22 mouse cellular contexts compared by ENCODE assay signal in genomic region chr15:27452496-27452895, GRCm38 (mm10). TPM values are rescaled to one million over a fixed set of nuclear protein-coding genes. Genes with fewer than 3 reads are reported as not detected.
A peak's percentile ranks its signal among the peaks of the same experiment; 100 is the strongest.
DNase-seq lines count a peak whose midpoint lies in the region; ATAC-seq and TF ChIP-seq lines count a peak whose summit lies in the region.
"Had no signal": no experiment of that assay in that cellular context is flagged by ENCODE, and none has a peak within 500 bp of the region (broad histone marks: within the 10 kb centered on the region; RNA-seq: fewer than 3 reads in every experiment).

No protein-coding gene starts in this region.

- H3K27ac ChIP-seq in embryonic fibroblast, embryonic 13.5 days (ENCODE audit: insufficient read depth, low read length), result peak overlapping the region; percentile 44
- H3K27ac ChIP-seq: forebrain, embryonic 10.5 days; forebrain, embryonic 15.5 days; hindbrain, embryonic 10.5 days; hindbrain, embryonic 14.5 days had no signal

- H3K4me1 ChIP-seq in embryonic fibroblast, embryonic 13.5 days (ENCODE audit: control insufficient read depth, insufficient read depth, low read length), result peaks cover 4% of the 10 kb centered on the region
- H3K4me1 ChIP-seq: forebrain, embryonic 10.5 days; forebrain, embryonic 15.5 days; hindbrain, embryonic 10.5 days had no signal

- peak; percentile 75 to 77 for ATAC-seq in hematopoietic stem cell, adult 5-6 weeks (replicated peaks in 1 of 2; ENCODE audit: insufficient read depth in 1 of 2, low FRiP score in 2 of 2, low TSS enrichment in 1 of 2, low read depth in 1 of 2, poor library complexity in 2 of 2, severe bottlenecking in 2 of 2)
- ATAC-seq: activated CD4-positive, CD25-positive, alpha-beta regulatory T cell, adult 4 months; forebrain, embryonic 15.5 days; intestine, embryonic 16.5 days; Patski had no signal

- DNase-seq in 3T3-L1 (ENCODE audit: low read depth, low spot score) (peak; percentile 7), MEL-GATA-1-ER (ENCODE audit: extremely low read depth, low read depth) (peak; percentile 20)
- DNase-seq in right cerebral cortex, postnatal 14 days, result no peak
- no peak for DNase-seq in right cerebral cortex, postnatal 36 days (ENCODE audit: low spot score in 2 of 2)
- no peak for DNase-seq in right cerebral cortex, adult 2 months (ENCODE audit: low spot score in 2 of 2)
- DNase-seq in gastrocnemius, postnatal 14 days, result no peak
- DNase-seq: adrenal gland, postnatal 14 days; cerebellum, adult 11-12 months; cerebellum, adult 9-10 months; cerebellum, postnatal 25 days; gastrocnemius, postnatal 10 days; heart, postnatal 10 days; kidney, adult 2 months had no signal

- no peak overlapping the region for H3K4me3 ChIP-seq in embryonic fibroblast, embryonic 13.5 days (ENCODE audit: insufficient read depth, low read length)
- H3K4me3 ChIP-seq: forebrain, embryonic 10.5 days; forebrain, embryonic 15.5 days; hindbrain, embryonic 10.5 days had no signal

- TF ChIP-seq POLR2A in embryonic fibroblast, embryonic 13.5 days (IDR thresholded peaks at IDR 0.05; ENCODE audit: low read depth, low read length), result no peak

- intact Hi-C loops in gastrocnemius, postnatal 14 days (cut with DNase I; ENCODE audit: low total_unique reads), result loop anchor here (10.0 kb wide), 1 partner anchor 98 kb away; no protein-coding TSS in a partner anchor

- TF ChIP-seq CTCF in embryonic fibroblast, embryonic 13.5 days (IDR thresholded peaks at IDR 0.05; ENCODE audit: borderline replicate concordance, insufficient read depth, low read length), result no peak

RNA-seq across cellular contexts. Expression of gene Ank, which starts 14.0 kb away (rescaled TPM):
- polyA plus RNA-seq in embryonic fibroblast, embryonic 13.5 days (2011; ENCODE audit: insufficient read length, low read depth, missing spikeins), result 30.3 and 92.9 TPM in 2 replicates
- 15.0 and 16.9 TPM in 2 replicates for total RNA-seq in hematopoietic stem cell, adult 5-6 weeks (2017)
- 10 to 100 TPM; 41.5 to 55.1 TPM for total RNA-seq in gastrocnemius, postnatal 14 days (2021)

Comparison
In these comparisons a context has a peak if more than half of its experiments do, and no peak if none do; other contexts are left out.
1. DNase-seq: peak in 3T3-L1 (single experiment) and MEL-GATA-1-ER (single experiment); none in right cerebral cortex, postnatal 14 days (single experiment), right cerebral cortex, postnatal 36 days (0 of 2), right cerebral cortex, adult 2 months (0 of 2) and gastrocnemius, postnatal 14 days (single experiment).